Mouse (Mus musculus) E14TG2a.4 (cell line): ENCODE results near the gene Bdkrb2.

ENCODE experiments used
- CTCF ChIP-seq: conservative IDR thresholded peaks from 2 replicates; pipeline ENCODE4 v1.5.1; 2014; ENCODE audit warnings: low read length
- NANOG ChIP-seq: IDR thresholded peaks from 2 replicates; pipeline ENCODE4 v1.6.1; 2014; ENCODE audit warnings: borderline replicate concordance, low read length, mixed read lengths
- POU5F1 ChIP-seq: IDR thresholded peaks from 2 replicates; pipeline ENCODE4 v1.6.1; 2014; ENCODE audit warnings: low read length, borderline replicate concordance

- TF ChIP-seq CTCF (no peak), NANOG (no peak), POU5F1 (no peak)
Observed at GRCm38 (mm10) chr12:105599098-105599497, 36.1 kb downstream of the Bdkrb2 start.
